Mouse (Mus musculus) CH12.LX (cell line): ENCODE results near the gene Fam13c.

Experiments
- CHD2 ChIP-seq: IDR thresholded peaks from 2 replicates; pipeline ENCODE4 v1.6.1; 2011; ENCODE audit warnings: low read length, improper control_type of control experiment
- CTCF ChIP-seq, 2 experiments: IDR thresholded peaks in 1 of 2; conservative IDR thresholded peaks in 1 of 2; 2 replicates each; pipeline ENCODE4 v1.5.1; 2011 to 2012; ENCODE audit warnings: low read depth in 2 of 2, low read length in 2 of 2, improper control_type of control experiment in 1 of 2, inconsistent platforms in 1 of 2, mild to moderate bottlenecking in 1 of 2, moderate library complexity in 1 of 2
- E2F4 ChIP-seq: IDR thresholded peaks from 2 replicates; pipeline ENCODE4 v1.6.1; 2011; ENCODE audit warnings: low read depth, low read length, improper control_type of control experiment; ENCODE audit not compliant: insufficient replicate concordance
- EP300 ChIP-seq: IDR thresholded peaks from 2 replicates; pipeline ENCODE4 v1.6.1; 2011; ENCODE audit warnings: low read length, improper control_type of control experiment
- ETS1 ChIP-seq: conservative IDR thresholded peaks from 2 replicates; pipeline ENCODE4 v1.6.1; 2012; ENCODE audit warnings: low read depth, mild to moderate bottlenecking, inconsistent platforms, low read length, improper control_type of control experiment, moderate library complexity
- GABPA ChIP-seq: IDR thresholded peaks from 2 replicates; pipeline ENCODE4 v1.6.1; 2012; ENCODE audit warnings: low read depth, low read length, improper control_type of control experiment, inconsistent platforms; ENCODE audit not compliant: insufficient replicate concordance
- MAX ChIP-seq: IDR thresholded peaks from 2 replicates; pipeline ENCODE4 v1.6.1; 2011; ENCODE audit warnings: low read length, improper control_type of control experiment
- MAZ ChIP-seq: IDR thresholded peaks from 2 replicates; pipeline ENCODE4 v1.6.1; 2012; ENCODE audit warnings: low read depth, mild to moderate bottlenecking, inconsistent platforms, low read length, improper control_type of control experiment, moderate library complexity
- MEF2A ChIP-seq: IDR thresholded peaks from 2 replicates; pipeline ENCODE4 v1.6.1; 2014; ENCODE audit warnings: low read depth, mild to moderate bottlenecking, inconsistent platforms, low read length, improper control_type of control experiment, borderline replicate concordance
- POLR2A ChIP-seq: IDR thresholded peaks from 2 replicates; pipeline ENCODE4 v1.6.1; 2011; ENCODE audit warnings: low read depth, mild to moderate bottlenecking, improper control_type of control experiment, low read length
- POLR2AphosphoS2 ChIP-seq: IDR thresholded peaks from 2 replicates; pipeline ENCODE4 v1.6.1; 2011; ENCODE audit warnings: low read depth, low read length, improper control_type of control experiment
- UBTF ChIP-seq: IDR thresholded peaks from 2 replicates; pipeline ENCODE4 v1.6.1; 2012; ENCODE audit warnings: low read depth, mild to moderate bottlenecking, inconsistent platforms, low read length, improper control_type of control experiment, moderate library complexity
- USF1 ChIP-seq: IDR thresholded peaks from 2 replicates; pipeline ENCODE4 v1.6.1; 2014; ENCODE audit warnings: low read depth, mild to moderate bottlenecking, inconsistent platforms, low read length, improper control_type of control experiment
- ZKSCAN1 ChIP-seq: IDR thresholded peaks from 2 replicates; pipeline ENCODE4 v1.6.1; 2012; ENCODE audit warnings: low read depth, inconsistent platforms, low read length, improper control_type of control experiment, borderline replicate concordance

DNA sequence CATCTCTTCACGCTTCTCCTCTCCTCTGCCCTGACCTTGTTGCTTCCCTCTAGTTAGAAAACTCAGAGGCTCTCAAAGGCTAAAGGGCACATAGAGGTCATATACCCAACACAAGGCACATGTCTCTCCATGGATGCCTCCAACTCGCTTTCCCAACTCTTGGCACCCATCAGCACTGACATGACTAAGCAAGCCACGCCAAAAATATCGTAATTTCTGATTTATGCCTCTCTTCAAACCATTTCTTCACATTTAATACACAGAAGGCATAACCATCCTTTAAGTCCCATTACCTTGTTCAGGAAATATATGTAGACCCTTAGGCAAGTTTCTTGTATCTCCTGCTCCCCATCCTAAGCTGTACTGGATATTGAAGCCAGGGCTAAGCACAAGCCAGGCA is 37.6 kb upstream of the Fam13c start:
- TF ChIP-seq POLR2A = no peak
- no peak for TF ChIP-seq CTCF (conservative IDR thresholded peaks at IDR 0.05 in 1 of 2, IDR thresholded peaks at IDR 0.05 in 1 of 2; ENCODE audit: low read depth in 2 of 2, low read length in 2 of 2)
- TF ChIP-seq USF1 = no peak
- TF ChIP-seq MAZ = no peak
- TF ChIP-seq POLR2AphosphoS2 = no peak
- no peak for TF ChIP-seq E2F4
- TF ChIP-seq UBTF = no peak
- no peak for TF ChIP-seq MAX
- no peak for TF ChIP-seq MEF2A
- TF ChIP-seq EP300 = no peak
- no peak for TF ChIP-seq CHD2
- TF ChIP-seq ZKSCAN1 = no peak
- no peak for TF ChIP-seq ETS1
- TF ChIP-seq GABPA = no peak
